Mouse (Mus musculus) left cerebral cortex, postnatal 14 days (tissue): ENCODE results near the gene March10. TPM values are rescaled to one million over a fixed set of nuclear protein-coding genes. Genes with fewer than 3 reads are reported as not detected.

Source experiments
- DNase-seq, 2 experiments: peaks; one replicate each; pipeline ENCODE4 v3.0.0; 2021 to 2022; ENCODE audit warnings: low spot score in 2 of 2, mixed read lengths in 1 of 2
- intact Hi-C: fragments of 180-260 bp; cut with DNase I; formaldehyde crosslinking; loops from one replicate; pipeline ENCODE4 v1.15.1; 2025
- total RNA-seq, 2 experiments: library from RNA; stranded (reverse); gene quantifications; 2 replicates each; pipeline ENCODE4 v1.2.3; 2021

March10 gene
- total RNA-seq, 2 experiments from 2014 or later: 1.4 to 1.6 TPM

DNA sequence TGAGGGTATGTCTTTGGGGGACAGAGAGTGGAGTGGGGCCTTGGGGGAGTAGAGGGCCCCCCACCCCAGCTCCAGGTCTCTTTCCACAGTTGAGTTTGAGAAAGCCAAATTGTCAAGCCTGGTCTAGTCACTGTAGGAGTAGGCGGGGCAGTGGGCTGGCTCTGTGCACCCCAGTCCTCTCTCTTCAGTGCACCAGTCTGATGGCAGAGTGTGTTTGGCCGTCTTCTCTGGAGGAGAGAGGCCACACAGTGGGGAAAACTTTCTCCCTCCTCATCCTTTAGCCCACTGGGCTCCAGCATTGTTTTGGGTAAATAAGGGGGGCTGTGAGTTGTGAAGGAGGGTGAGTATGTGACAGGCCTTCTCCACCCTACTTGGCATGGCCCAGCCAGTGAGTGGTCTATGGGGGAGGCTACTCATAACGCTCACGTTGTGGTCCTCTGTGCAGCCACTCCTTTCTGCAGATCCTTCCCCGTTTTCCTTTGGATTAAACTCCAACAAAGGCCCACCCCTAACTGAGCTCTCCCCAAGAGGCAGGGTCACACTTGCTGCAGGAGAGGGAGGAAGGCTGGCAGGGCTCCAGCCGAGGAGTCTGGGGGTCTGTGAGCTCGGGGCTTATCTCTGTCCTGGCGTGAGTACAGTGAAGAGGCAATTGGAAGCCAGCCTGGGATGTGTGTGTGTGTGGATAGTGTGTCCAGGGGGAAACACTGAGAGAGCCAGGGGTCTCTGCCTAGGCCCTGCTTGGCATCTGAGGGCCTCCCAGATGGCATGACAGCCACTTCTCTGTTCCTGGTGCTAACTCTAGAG lies 122.5 kb downstream of the March10 start:
- intact Hi-C loops: loop anchor here (10.0 kb wide), 1 partner anchor 681 kb away; no protein-coding TSS in a partner anchor

DNA sequence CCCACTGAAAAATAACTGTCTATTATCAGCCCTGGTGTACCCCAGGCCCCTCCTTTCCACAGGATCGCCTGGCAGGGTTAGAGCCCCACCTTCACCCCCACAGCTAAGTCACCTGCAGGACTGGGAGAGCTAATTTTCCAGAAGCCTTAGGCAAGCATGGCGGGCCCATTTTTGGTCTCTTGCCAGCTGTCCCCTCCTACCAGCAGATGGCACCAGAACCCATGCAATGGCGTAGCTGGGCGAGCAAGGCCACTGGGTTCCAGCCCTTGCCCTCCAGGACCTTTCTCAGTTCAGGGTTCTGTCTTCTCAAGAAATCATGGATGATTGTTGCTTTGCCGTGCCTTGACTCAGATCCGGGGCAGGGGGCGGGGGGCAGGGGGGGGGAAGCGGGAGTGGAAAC lies 124.1 kb downstream of the March10 start:
- intact Hi-C loops: loop anchor here (10.0 kb wide), 1 partner anchor 682 kb away; no protein-coding TSS in a partner anchor
- DNase-seq: peak; percentile 73 to 75

More for the DNA sequence above, 122.5 kb downstream of the March10 start:
- DNase-seq: no peak

DNA sequence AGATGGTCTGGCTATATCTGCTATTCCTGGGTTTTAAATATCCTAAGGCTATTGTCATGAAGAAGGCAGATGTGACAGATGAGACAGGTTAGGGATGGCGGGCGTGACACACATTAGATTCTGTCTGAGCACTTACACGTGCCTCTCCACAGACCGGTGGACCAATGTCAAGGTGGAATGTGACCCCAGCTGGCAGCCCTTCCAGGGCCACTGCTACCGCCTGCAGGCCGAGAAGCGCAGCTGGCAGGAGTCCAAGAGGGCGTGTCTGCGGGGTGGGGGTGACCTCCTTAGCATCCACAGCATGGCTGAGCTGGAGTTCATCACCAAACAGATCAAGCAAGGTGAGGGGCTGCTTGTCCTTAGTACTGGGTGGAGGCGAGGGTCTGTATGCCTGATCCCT lies 124.8 kb downstream of the March10 start:
- no peak for DNase-seq
- intact Hi-C loops: loop anchor here (10.0 kb wide), 1 partner anchor 683 kb away; no protein-coding TSS in a partner anchor

DNA sequence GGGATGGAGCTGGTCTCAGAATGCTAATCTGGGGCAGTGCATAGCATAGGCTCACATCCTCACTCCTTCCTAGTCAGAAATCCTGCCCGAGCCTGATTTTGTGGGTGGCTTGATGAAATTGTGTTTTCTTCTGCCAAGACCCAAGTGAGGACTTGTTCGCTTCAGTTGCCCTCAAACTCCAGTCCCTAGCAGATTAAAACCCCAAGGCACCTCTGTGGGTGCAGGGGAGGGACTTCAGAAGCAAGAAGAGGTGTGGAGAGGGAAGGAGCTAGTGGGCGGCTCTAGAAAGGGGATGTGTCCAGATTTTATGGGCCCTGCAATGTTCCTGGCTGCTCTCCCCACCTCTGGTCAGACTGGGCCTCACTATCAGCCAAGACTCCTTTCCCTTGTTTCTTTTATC lies 125.4 kb downstream of the March10 start:
- no peak for DNase-seq
- intact Hi-C loops: loop anchor here (10.0 kb wide), 1 partner anchor 684 kb away; no protein-coding TSS in a partner anchor

DNA sequence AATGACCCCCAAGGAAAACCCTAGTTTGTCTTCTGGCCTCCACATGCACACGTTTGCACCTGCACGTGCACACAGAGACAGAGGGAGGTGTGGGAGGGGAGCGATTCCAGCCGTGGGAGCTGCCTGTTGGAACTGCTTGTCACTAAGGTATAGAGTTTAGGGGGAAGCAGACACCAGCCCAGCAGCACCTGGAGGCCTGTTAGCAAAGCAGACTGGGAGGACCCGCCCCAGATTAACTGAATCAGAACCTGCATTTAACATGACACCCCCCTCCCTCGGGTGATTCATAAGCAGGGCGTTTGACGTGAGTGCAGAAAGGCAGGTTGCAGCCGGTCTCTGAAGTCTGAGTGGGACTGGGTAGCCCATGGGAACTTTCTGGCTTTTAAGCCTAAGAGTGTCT lies 126.6 kb downstream of the March10 start:
- DNase-seq: no peak
- intact Hi-C loops: loop anchor here (10.0 kb wide), 1 partner anchor 685 kb away; no protein-coding TSS in a partner anchor

DNA sequence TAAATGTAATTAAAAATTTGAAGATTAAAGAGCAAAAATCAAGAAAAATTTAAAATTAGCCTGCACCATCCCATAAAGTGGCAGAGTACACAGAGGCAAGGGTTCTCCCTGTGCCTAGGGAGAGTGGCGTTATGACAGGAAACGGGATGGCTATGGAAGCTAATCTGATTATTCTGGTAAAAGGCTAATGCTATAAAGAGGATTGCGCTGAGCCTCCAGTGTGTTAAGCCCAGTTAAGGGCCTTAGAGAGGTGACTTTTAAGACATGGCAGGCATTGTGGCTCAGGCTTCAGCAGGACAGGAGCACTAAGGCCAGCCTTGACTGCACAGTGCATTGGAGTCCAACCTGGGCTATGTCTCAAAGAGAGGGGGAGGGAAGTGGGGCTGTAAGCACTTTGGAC lies 129.4 kb downstream of the March10 start:
- DNase-seq: no peak
- intact Hi-C loops: no loop called here

DNA sequence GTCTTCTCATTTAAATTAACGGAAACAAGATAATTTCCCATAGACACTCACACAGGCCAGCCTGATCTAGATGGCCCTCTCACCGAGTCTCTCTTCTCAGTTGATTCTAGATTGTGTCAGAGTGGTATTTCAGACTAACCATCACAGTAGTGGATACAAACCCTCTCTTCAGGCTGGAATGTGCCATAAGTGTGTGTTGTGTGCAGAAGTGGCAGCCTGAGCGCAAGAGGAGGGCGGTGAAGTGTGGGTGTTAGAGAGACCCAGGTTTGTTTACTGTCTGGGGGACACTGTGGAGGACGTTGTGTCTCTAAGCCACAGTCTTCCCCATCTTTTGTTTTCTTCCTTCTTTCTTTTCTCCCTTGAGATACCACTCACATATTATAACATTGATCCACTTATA lies 133.0 kb downstream of the March10 start:
- no peak for DNase-seq
- intact Hi-C loops: no loop called here

DNA sequence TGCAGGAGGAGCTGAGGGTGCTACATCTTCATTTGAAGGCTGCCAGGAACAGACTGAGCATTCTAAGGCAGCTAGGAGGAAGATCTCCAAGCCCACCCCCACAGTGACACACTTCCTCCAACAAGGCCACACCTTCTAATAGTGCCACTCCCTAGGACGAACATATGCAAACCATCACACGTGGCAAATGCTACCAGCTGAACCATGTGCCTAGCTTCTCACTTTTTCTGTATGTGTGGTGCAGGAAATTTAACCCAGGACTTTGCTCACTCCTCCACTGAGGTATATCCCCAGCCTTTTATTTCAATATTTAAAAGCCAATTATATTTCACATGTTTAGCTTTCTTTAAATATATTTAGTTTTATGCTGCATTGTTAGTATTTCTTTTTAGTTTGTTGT lies 135.4 kb downstream of the March10 start:
- intact Hi-C loops: no loop called here
- DNase-seq: no peak

DNA sequence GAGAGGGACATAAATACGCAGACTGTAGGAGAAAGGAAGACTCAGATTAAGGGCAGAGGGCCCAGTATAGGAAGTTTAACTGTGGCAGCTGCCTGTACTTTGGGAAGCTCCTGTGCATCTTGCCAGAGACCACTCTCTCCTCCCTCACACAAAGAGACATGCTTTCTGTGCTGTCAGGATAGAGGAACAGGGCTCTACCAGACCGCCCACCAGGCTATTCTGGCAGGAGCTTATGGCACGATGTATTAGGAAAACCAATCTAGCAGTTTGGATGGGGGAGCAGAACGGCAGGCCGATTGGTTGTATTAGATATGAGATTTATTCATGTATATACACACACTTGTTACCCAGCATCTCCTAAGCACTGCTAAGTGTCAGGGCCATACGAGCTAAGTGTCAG lies 138.8 kb downstream of the March10 start:
- peak in 1 of 2 experiments; percentile 34 for DNase-seq

DNA sequence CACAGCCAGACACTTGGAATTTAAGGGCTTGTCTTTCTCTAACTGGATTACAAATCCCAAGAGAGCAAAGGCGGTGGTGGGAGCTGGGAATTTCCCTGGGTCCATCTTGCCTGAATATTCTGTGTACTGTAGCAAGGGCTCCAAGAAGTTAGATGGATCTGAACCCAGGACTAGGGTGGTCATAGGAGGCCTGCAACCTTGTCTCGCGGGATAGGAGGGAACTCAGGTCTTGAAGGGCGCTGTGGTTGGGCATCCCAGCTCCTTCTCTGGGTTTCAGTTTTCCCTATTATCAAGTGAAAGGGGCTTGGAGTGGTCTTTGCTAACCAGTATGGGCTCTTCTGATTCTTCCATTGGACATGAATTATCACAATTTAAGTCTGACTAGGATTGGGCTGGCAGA lies 140.4 kb downstream of the March10 start:
- DNase-seq: no peak
- intact Hi-C loops: no loop called here

More for the DNA sequence above, 138.8 kb downstream of the March10 start:
- intact Hi-C loops: no loop called here

DNA sequence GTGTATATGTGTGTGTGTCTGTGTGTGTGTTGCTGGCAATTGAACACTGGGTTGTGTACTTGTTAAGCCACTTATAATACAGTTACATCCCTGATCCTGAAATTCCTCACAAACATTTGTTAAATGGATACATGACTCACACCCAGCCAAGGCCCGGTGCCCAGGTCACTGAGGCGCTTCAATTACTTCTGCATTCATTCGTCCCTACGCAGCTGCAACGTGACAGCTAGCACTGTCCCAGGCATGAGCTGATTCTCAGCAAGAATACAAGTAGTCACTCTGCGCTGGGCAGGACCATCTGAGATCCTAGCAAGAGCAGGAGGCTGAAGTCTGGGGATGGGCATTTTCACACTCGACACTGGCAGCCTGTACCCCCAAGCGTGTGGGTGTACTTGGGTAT lies 141.2 kb downstream of the March10 start:
- intact Hi-C loops: no loop called here
- no peak for DNase-seq

DNA sequence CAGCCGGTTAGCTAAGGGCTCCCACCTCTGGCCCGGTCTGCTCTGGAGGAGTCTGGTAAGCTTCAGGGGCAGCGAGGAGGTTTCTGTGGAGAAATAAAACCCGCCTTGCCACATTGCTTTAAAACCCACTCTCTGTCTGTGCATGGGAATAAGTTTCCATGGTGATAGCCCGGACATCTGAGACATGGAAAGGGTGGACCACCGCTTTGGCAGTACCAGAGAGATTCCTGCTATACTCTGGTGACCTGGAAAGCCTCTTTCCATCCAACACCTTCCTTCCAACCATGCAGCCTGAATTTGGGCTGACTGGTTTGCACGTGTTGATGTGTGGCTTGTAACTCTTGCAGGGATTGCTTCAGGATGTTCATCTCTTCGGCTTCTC lies 142.9 kb downstream of the March10 start:
- DNase-seq: peak in 1 of 2 experiments; percentile 34
- intact Hi-C loops: no loop called here

DNA sequence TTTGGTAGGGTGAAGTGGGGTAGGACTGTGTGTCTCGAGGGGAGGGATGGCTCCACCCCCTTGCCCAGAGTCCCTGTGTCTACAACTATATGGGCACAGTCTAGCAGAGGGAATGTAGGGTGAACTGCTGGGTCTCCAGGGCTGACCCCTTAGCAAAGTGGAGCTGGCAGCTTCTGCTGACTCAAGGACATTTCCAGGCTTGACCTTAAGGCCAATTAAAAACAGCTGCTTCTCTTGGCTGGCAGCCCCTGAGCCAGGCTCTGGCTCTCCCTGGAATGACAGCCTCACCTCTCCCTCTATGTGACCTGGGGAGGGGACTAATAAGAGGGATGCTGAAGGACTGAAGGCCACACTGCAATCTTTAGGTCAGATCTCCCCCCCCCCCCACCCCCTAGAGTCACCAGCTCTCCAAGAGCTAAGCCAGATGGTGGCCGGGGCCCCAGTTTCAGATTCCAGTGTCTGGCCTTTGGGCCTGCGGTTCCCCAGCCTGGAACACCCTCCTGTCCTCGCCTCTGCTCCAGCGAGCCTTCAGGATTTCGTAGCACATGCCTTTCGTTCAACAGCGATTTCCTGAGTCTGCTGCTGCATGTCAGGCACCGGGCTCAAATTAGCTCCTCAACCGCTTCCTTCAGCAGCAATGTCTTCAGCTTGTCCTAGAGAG lies 143.4 kb downstream of the March10 start:
- peak; percentile 15 to 24 for DNase-seq
- intact Hi-C loops: no loop called here

DNA sequence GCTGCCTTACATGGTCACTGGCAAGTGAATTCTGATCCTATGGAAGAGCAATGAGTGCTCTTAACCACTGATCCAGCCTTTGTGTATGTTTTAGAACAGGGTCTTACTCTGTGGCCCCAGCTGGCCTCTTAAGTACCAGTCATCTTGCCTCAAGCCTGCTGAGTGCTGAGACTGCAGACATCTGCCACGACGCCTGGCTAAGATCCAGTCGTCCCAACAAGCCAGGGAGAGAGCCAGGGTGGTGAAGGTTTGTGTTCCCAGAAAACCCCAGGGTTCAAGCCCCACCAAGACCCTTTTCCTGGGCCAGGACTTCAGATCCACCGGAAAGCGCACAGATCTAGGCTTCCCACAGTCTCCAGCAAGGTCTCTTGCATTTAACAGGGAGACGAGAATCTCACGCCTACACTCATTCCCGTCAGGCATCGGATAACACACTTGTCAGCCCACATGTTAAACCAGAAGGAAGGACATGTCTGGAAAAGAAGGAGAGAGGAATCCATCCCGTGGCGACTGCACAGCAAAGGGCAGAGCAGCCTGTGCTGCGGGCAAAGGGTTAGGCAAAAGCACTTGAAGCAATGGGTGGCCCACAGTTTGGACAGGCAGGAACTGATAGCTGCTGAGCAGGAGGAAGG lies 144.1 kb downstream of the March10 start:
- intact Hi-C loops: no loop called here
- peak; percentile 30 to 59 for DNase-seq

DNA sequence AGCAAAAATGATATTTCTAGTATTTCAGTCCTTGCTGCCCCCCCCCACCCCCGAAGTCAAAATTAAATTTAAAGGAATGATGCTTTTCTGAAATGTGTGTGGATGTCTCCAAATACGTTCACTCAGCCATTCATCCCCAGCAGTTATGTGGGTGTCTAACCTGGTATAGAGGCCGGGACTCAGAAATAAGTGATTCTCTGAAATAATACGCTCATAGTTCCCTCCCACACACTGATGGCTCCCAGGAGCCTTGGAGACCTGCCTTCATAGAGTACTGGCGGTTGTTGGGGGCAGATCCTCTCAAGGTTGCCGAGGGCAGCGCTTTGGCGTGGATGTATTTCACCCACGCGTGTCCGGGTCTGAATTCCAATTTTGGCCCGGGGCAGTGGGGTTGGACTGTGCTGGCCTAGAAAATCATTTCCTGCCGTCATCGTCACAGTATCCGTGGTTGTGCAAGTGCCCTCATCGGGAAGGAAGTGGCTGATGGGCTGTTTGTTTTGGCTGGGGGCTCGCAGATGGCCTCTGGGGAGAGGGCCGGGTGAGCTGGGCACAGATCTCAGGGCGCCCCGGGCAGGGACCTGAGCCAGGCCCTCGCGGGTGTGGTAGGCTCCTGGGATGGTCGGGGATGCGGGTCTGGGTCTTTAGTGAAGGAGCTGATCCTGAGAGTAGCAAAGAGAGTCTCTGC lies 145.1 kb downstream of the March10 start:
- intact Hi-C loops: no loop called here
- DNase-seq: peak; percentile 20 to 23

Other genes with a start within 250 kb of the March10 start
- gene Mrc2, start 164.1 kb downstream of the March10 start, total RNA-seq: 10 to 100 TPM in 1 of 2 experiments, 1 to 10 TPM in 1; 8.9 to 10.1 TPM
- 100 to 1,000 TPM; 238 to 244 TPM for gene Tanc2, start 133.3 kb upstream of the March10 start, total RNA-seq